Mouse (Mus musculus): ENCODE results near the gene Adgre4.
A peak's percentile ranks its signal among the peaks of the same experiment; 100 is the strongest.

The Adgre4 gene

DNA sequence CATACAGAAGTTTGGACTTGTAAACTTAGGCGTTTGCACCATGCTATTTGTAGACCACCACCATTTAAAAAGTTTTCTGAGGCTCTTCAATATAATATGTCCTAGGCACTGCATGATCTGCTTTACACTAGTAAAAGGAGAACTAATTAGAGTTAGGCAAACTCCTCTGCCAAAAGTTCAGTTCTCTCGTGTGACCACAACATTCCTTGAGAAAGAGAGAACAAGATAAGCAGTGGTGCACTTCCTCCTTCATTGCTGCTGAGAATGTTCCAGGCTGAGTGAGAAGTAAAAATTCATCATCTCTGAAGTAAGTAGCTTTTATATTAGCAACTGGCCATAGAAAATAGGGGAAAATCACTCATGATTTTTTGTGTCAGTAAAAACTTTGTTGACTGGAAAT lies at the start of gene Adgre4:
Gene Adgre4 (plus strand): TSS at position 199 of the 400 bp plus-strand sequence.
- no peak for DNase-seq (ENCODE audit: low read depth in 2 of 2, low spot score in 2 of 2)

DNA sequence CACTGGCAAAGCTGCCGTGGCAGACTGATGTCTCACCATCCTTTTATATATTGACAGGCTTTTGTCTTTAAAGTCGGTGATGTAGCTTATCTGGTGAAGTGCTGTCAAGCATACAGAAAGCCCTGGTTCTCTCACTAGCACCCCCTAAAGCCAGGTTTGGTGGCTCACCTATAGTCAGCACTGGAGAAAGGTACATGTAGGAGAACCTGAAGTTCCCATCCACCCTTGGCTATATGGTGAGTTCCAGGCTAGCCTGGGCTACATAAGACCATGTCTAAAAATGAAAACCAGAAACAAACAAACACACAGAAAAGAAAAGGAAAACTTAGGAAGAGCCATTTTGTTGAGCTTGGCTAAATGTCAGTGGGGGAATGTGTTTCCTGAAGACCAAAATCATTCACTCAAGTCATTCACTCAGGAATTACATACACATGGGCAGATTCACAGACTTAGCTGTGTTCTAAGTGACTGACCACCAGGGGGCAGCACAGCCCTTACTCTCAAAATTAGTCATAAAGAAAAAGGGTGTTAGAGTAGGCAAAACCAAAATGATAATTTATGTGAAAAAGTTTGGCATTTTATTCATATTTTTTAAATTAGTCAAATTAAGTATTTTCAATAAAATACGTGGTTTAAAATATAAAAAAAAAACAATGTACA lies 47.5 kb upstream of the Adgre4 start:
- DNase-seq (ENCODE audit: low read depth in 2 of 2, low spot score in 2 of 2): peak; percentile 61 to 72

DNA sequence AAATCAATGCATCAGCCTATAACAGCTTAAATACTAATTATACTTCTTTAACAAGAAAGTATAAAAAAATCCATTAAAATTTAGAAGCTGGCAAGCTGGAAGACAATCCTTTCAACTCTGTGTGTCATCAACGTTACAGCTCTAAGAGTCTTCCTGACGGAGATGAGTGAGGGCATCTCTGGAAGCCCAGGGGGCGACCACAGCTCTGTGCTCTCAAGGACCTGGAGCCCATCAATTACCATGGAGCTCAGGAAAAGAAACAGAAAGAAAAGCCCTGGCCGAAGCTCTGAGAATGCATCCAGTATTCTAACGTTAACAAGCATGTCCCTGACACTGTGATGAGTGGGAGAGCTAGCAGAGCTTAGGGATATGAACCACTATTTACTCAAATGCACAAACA lies 46.9 kb upstream of the Adgre4 start:
- no peak for DNase-seq (ENCODE audit: low read depth in 2 of 2, low spot score in 2 of 2)

DNA sequence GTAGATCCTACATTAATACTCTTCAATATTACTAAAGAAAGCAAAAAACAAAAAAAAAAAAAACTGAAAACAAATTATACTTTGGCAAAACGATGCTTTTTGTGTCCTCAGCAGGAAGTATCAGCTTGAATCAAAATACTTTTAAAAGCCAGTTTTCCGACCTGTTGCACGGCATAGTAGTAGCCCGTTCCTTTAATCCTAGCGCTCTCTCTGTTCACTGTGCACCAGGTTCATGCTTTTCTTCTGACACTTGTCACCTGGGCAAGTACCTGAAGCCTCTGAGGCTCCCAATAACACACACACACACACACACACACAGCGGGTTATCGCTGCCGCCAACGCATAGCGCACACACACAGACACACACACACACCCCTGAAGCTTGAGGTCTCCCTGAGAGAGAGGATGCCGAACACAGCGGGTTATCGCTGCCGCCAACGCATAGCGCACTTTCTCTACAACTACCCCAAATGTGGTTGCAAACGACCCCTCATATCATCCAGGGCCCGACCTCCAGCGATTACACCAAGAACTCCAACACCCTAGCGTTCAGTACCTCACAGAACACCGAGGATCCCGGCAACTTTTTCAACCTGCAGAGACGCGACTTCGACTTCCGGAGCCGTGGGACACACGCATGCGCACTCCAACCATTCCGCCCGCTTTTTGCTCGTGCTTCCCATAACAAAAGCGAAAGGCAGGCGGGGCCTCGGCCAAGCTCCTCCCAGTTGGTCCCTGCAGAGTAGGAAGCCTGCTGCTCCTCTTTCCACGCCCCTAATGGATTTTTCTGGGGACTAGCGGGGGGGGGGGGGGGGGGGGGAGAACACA lies 37.6 kb upstream of the Adgre4 start, which contains the start of gene Pot1b:
Gene Pot1b (minus strand): TSS at position 645 of the 828 bp plus-strand sequence.
- peak; percentile 88 to 89 for DNase-seq (ENCODE audit: low read depth in 2 of 2, low spot score in 2 of 2)

DNA sequence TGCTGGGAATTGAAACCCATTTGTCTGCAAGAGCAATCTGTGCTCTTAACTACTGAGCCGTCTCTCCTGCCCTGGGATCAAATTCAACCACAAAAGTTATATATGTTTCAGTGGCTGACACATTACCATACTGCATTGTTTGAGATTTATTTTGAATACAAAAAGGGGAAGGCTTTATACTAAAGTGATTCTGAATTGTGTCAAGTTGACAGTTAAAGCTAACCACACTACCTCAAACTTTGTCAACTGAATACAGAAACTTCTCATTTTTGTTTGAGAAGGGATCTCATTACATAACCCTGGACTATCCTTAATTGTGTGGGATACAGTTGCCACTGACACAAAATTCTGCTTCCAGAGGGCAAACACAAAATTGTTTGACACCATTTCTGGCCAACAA lies 28.5 kb upstream of the Adgre4 start:
- DNase-seq (ENCODE audit: low read depth in 2 of 2, low spot score in 2 of 2): no peak

DNA sequence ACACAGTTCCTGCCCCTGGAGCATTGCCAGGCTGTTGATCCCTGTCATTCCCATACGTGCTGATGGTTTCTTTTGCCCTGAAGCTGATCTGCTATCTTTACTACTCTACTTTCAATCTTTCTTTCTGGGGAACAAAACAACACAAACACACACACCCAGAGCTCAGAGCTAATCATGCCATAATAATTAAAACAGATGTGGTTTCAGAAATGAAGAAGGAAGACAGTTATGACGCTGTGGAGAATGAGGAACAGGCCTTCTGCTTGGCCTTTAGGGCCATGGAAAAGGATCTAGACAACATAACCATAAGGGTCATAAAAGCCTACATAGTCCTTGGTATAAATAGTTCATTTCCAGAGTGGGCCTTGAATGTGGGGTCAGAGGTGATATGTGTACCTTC lies 27.5 kb upstream of the Adgre4 start:
- no peak for DNase-seq (ENCODE audit: low read depth in 2 of 2, low spot score in 2 of 2)

DNA sequence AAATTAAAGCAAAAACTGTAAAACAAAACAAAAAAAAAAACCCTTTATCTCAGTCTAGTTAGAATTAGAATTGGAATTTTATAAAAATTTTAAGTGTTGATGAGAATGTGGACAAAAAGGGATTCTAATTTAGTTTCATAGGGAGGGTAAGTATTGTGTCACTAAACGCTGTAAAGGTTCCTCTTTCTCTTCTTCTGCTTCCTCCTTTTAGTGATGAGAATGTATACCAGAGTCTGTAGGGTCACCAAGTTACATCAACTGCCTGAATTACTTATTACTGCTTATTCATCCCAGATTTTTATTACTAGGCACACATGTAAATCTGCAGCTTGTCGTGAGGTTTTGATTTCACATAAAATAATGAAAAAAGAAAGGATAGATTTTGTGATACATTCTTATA lies 23.6 kb upstream of the Adgre4 start:
- no peak for DNase-seq (ENCODE audit: low read depth in 2 of 2, low spot score in 2 of 2)

DNA sequence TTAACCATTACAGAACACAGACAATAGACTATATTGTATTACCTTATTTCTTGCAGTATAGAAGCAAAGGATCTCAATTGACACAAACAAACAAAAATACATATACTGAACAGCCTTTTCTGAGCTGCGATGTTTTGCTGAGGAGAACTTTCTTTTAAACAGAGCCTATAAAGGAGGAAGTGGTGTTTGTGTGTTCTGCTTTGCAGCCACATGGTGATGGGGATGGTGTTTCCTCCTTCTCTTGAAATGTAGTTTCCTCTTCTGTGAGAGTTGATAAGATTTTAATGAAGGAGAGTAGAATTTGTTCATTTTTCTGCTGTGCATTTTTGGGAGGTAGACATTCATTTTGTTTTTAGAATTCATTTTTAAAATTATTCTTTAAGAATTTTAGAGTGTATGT lies 13.1 kb upstream of the Adgre4 start:
- DNase-seq (ENCODE audit: low read depth in 2 of 2, low spot score in 2 of 2): no peak

DNA sequence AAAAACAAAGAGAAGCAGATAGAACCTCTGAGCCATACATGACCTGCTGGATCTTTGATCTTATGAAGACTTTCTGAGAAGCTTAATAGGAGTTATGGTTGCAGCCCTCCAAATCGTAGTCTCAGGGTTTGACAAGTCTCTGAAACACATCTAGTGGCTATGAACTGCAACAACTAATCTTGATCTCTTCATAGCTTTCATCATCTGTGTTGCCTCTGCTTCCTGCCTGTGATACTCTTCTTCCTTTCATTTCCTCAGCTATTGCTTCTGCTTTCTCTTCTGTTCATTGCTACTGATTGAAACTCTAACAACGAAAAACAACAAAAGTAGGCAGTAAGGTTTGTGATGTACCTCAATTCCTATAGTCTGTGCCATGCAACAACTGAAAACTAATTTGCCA lies 1.4 kb downstream of the Adgre4 start:
- no peak for DNase-seq (ENCODE audit: low read depth in 2 of 2, low spot score in 2 of 2)

DNA sequence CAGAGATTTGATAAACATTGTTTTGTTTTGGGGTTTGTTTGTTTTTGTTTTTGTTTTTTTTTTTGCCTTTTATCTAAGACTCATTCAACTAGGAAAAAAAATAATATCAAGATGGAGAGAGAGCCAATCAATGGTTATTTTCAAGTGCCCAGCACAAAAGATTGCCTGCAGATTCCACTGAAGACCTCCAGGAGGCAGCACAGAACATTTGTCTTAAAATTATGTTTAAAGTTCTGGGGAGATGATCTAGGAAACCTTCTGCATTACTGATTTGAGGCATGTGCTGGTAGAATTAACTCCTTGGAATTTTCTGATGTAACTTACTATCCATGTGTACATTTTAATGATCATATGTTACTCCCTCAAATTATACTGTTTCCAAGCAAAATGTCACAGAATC lies 63.9 kb downstream of the Adgre4 start:
- peak in 1 of 2 experiments; percentile 3 for DNase-seq (ENCODE audit: low read depth in 2 of 2, low spot score in 2 of 2)

DNA sequence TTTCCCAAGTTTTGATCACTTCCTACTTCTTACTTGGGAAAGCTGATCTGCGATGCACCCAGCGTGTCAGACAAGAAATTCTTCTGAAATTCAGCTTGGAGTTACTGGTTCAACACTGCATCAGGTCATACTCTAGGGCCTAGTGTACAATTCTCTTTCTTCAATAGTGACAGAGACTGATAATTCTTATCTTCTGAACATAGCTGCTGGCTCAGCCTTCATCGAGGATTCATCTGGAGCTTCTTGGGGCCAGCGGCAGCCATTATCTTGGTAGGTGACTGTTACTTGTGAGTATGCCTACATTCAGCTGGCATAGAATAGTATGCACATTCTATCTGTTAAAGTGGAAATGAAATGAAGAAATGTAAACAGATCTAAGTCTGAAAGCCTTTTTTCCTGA lies 67.1 kb downstream of the Adgre4 start:
- no peak for DNase-seq (ENCODE audit: low read depth in 2 of 2, low spot score in 2 of 2)

DNA sequence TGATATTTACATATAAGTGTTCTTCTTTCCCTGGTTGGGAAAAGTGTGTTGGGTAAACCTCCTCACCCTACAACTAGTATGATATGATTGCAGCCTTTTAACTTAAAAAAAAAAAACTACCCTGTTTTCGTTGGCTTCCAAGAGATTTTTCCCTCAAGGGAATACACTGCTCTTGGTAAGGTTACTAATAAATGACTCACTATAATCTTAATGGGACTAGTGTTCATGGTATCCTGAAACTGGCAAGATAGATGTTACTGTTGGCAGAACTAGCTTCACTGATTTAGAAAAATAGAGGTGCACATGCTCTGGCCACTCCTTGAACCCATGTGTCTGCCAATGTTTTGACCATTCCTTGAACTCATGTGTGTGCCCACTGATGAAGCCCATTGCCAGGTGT lies 71.8 kb downstream of the Adgre4 start:
- no peak for DNase-seq (ENCODE audit: low read depth in 2 of 2, low spot score in 2 of 2)

DNA sequence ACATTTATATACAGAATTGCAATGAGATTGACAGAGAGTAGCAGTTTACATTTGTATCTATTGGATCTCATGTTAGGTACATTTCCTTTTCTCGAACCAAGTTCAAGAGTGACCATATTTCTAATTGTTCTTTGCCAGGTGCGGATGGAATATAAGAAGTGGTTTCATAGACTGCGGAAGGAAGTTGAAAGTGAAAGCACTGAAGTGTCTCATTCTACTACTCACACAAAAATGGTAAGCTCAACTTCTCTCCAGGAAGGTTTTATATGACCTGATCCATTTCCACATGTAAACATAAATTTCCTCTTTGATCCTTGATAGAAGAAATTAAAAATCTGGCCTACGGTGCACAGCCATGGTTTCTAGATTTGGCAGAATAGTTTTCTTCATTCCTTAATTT lies 93.3 kb downstream of the Adgre4 start:
- no peak for DNase-seq (ENCODE audit: low read depth in 2 of 2, low spot score in 2 of 2)

DNA sequence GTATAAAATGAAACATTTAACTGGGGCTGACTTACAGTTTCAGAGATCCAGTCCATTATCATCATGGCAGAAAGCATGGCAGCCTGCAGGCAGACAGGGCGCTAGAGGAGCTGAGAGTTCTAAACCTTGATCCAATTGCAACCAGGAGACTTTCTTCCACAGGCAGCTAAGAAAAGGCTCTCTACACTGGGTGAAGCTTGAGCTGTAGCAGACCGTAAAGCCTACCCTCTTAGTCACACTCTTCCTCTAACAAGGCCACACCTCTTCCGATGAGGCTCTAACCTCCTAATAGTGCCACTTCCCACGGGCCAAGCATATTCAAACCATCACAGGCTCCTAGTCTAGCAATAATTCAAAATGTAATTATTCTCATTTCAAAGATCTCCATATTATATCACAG lies 127.4 kb downstream of the Adgre4 start:
- no peak for DNase-seq (ENCODE audit: low read depth in 2 of 2, low spot score in 2 of 2)

DNA sequence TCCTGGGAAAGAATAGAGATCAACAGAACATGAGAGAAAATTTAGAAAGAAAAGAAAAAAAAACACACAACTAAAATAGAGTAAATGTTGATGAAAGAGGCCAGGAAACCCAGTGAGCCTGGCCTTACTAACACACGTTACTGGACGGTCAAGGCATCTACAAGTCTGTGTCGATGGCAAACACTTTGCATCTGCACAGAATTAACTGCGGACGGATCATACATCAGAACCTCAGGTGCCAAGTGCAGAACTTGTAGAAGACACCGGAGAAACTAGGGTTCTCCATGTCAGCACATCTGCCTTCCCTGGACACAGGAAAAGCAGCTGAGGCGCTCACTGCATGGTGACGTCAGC lies 128.5 kb downstream of the Adgre4 start:
- DNase-seq (ENCODE audit: low read depth in 2 of 2, low spot score in 2 of 2): peak in 1 of 2 experiments; percentile 15

DNA sequence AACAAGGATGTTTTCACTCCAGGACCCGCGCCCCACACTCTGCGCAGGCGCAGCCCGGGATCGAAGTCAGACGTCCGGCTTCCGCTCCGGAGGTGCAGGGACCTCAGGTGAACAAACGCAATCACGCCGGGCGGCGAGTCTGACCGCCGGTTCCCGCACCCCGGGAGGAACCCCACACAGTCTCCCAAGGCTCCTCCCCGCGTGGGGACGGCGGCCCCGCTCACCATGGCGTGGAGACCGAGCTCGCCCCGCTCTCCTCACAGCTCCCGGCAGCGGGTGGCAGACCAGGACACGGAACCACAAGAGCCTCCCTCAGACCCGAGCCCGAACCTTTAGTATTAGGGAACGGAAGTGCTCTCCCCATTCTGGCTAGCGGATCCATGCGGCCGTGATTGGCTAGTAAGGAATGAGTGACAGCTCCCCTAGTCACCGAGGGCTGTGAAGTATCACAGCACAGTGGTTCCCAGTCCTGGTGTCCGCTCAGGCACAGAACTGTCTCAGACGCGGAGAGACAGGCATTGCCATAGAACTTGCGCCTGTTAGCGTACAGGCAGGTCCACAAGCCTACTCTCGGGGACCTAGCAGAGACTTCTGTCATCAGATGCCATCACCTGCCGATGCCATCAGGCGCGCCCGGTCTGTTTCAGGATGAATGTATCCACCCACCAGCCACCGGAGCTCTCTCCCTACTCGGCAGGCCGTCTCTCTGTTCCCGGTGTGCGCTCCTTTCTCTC lies 129.0 kb downstream of the Adgre4 start, which contains the start of gene Zfp119a:
Gene Zfp119a (minus strand): TSS at position 295 of the 734 bp plus-strand sequence.
- DNase-seq (ENCODE audit: low read depth in 2 of 2, low spot score in 2 of 2): peak; percentile 54 to 66

DNA sequence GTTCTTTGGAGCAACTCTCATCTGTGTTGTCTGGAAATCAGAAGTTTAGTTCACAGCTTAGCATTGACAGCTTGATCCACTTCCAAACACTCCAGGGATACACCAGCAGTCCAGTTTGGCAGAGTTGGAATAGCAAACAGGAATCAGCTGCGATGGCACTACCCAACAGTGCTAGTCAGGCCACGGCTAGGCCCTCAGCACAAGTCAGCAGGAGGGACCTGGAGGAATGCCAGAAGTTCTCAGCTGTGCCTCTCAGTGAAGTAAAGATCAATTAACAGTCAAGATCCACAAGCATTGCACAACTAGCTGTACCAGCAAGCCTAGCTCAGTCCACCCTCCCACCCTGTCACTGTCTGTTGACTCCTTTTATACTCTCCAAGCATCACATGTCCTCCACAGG lies 133.8 kb downstream of the Adgre4 start:
- DNase-seq (ENCODE audit: low read depth in 2 of 2, low spot score in 2 of 2): no peak

DNA sequence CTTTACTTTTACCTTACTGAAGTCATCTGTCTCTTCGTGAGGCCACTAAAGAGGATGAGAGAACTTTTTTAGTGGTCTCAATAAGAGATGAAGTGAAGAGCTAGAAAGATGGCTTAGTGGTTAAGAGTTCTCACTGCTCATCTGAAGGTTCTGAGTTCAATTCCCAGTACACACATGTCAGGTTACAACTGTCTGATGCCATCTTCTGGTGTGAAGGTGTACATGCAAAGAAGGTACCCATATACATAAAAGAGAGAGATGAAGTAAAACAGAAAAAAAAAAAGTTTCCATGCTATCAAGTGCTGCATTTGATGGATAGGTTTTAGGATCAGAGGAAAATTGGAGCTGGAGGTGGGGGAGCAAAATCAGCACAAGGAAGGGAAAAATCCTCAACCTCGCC lies 135.1 kb downstream of the Adgre4 start:
- DNase-seq (ENCODE audit: low read depth in 2 of 2, low spot score in 2 of 2): no peak

DNA sequence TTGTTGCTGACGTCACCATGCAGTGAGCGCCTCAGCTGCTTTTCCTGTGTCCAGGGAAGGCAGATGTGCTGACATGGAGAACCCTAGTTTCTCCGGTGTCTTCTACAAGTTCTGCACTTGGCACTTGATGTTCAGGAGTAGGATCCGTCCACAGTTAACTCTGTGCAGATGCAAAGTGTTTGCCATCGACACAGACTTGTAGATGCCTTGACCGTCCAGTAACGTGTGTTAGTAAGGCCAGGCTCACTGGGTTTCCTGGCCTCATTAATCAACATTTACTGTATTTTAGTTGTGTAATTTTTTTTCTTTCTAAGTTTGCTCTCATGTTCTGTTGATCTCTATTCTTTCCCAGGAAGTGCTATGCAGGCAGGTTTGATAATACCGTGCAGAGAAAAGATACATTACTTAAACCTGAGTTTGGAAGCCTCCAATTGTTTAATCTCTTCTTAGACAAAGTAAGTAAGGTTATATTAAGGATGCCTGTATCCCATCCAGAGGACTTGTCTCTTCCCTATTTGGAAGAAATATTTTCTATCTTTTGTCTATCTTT lies 142.7 kb downstream of the Adgre4 start:
- peak; percentile 15 to 16 for DNase-seq (ENCODE audit: low read depth in 2 of 2, low spot score in 2 of 2)

DNA sequence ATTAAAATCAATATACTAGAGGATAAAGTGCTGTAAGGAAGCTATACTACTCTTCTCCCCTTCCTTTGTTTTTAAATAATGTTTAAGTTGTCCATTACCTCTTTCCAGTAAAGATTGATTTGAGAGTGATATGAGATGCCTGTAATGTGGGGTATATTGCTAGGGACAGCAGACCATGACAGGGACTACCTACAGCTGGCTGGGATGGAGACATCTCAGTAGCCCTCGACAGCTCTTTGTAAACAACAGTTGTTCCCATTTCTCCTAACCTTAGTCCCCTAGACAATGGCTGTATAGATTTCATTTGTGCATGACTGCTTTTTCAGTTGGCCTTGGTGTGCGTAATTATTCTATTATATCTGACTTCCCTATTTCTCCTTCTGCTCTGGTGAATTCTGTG lies 153.3 kb downstream of the Adgre4 start:
- DNase-seq (ENCODE audit: low read depth in 2 of 2, low spot score in 2 of 2): no peak
